ENCODE assay signal across 8 mouse cellular contexts in the genomic region with DNA sequence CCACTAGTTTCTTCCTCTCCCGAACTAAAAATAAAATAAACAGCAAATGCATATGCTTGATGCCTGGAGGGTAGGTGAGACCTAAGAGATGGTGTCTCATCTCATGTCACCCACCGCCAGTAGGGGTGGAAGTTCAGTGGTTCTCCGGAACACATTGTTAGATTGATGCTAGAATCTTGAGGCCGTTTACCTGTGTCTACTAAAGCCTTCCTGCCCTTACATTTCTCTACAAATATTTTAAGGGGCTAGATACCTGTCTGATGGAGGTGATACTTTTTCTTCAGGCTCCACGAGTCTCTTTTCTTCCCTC. TPM values are rescaled to one million over a fixed set of nuclear protein-coding genes. Genes with fewer than 3 reads are reported as not detected.
A peak's percentile ranks its signal among the peaks of the same experiment; 100 is the strongest.
DNase-seq lines count a peak whose midpoint lies in the region; ATAC-seq and TF ChIP-seq lines count a peak whose summit lies in the region.

No protein-coding gene starts in this region.

- no peaks in the 10 kb centered on the region for H3K9me3 ChIP-seq in lung, embryonic 15.5 days
- no peaks in the 10 kb centered on the region for H3K9me3 ChIP-seq in forebrain, embryonic 15.5 days
- H3K9me3 ChIP-seq in limb, embryonic 14.5 days (ENCODE audit: control insufficient read depth, low read length), result no peaks in the 10 kb centered on the region
- no peaks in the 10 kb centered on the region for H3K9me3 ChIP-seq in stomach, embryonic 15.5 days

- peaks cover 20% of the 10 kb centered on the region for H3K4me1 ChIP-seq in lung, embryonic 15.5 days
- peaks cover 39% of the 10 kb centered on the region for H3K4me1 ChIP-seq in forebrain, embryonic 15.5 days
- 0 out of 2 replicates have a peak, but pooled peaks cover 3% of the 10 kb centered on the region for H3K4me1 ChIP-seq in limb, embryonic 14.5 days (ENCODE audit: control insufficient read depth, insufficient read depth, low read length)
- peaks cover 4% of the 10 kb centered on the region; the same call in 1 of the 2 replicates for H3K4me1 ChIP-seq in stomach, embryonic 15.5 days

- DNase-seq in lung, postnatal 4 days, result no peak
- no peak for DNase-seq in limb, embryonic 14.5 days (ENCODE audit: low spot score)
- no peak for DNase-seq in right cerebral cortex, adult 18-20 months
- DNase-seq in c-Kit-positive CD71-positive TER-119-positive erythroid progenitor cells, embryonic 14.5 days (ENCODE audit: low spot score), result no peak
- no peak for DNase-seq in lung, adult 18-20 months

- no peak overlapping the region for H3K27ac ChIP-seq in lung, embryonic 15.5 days
- peak overlapping the region; percentile 95 for H3K27ac ChIP-seq in forebrain, embryonic 15.5 days (replicated peaks)
- no peak overlapping the region for H3K27ac ChIP-seq in limb, embryonic 14.5 days (replicated peaks; ENCODE audit: low read depth, low read length)
- H3K27ac ChIP-seq in stomach, embryonic 15.5 days, result no peak overlapping the region

- peak overlapping the region; percentile 78 for H3K4me3 ChIP-seq in lung, embryonic 15.5 days
- peak overlapping the region; percentile 79 for H3K4me3 ChIP-seq in forebrain, embryonic 15.5 days
- peak overlapping the region; percentile 65 for H3K4me3 ChIP-seq in limb, embryonic 14.5 days (replicated peaks; ENCODE audit: low read length)
- H3K4me3 ChIP-seq in stomach, embryonic 15.5 days (replicated peaks), result peak overlapping the region; percentile 76

- TF ChIP-seq POLR2A in limb, embryonic 14.5 days (IDR thresholded peaks at IDR 0.05; ENCODE audit: borderline replicate concordance, extremely low read depth, insufficient read depth, insufficient read length), result no peak

- H3K27me3 ChIP-seq in lung, embryonic 15.5 days, result peaks cover 5% of the 10 kb centered on the region; the same call in 1 of the 2 replicates
- H3K27me3 ChIP-seq in forebrain, embryonic 15.5 days, result no peaks in the 10 kb centered on the region
- H3K27me3 ChIP-seq in limb, embryonic 14.5 days (ENCODE audit: control insufficient read depth, insufficient read depth, low read length), result peaks cover 27% of the 10 kb centered on the region
- H3K27me3 ChIP-seq in stomach, embryonic 15.5 days (replicated peaks), result no peaks in the 10 kb centered on the region

- WGBS in lung, embryonic 15.5 days, result 37% methylated on average over 5 of the region's 5 CpGs
- 11% methylated on average over 5 of the region's 5 CpGs for WGBS in forebrain, embryonic 15.5 days
- WGBS in limb, embryonic 14.5 days, result 32% methylated on average over 5 of the region's 5 CpGs
- 43% methylated on average over 5 of the region's 5 CpGs for WGBS in stomach, embryonic 15.5 days

- no peak for ATAC-seq in lung, embryonic 15.5 days (ENCODE audit: borderline replicate concordance, extremely low read depth, low FRiP score, low TSS enrichment)
- ATAC-seq in forebrain, embryonic 15.5 days (replicated peaks), result no peak
- ATAC-seq in limb, embryonic 14.5 days (ENCODE audit: low FRiP score, low read depth), result no peak
- no peak for ATAC-seq in stomach, embryonic 15.5 days (ENCODE audit: insufficient read depth, low FRiP score, low read depth)

- 0 out of 2 replicates have a peak overlapping the region, but pooled peaks have one; percentile 72 for H3K9ac ChIP-seq in lung, embryonic 15.5 days
- peak overlapping the region; percentile 92 for H3K9ac ChIP-seq in forebrain, embryonic 15.5 days (replicated peaks)
- H3K9ac ChIP-seq in limb, embryonic 14.5 days (ENCODE audit: low read depth, low read length, severe bottlenecking), result no peak overlapping the region
- no peak overlapping the region for H3K9ac ChIP-seq in stomach, embryonic 15.5 days

- H3K4me2 ChIP-seq in lung, embryonic 15.5 days, result peak overlapping the region; percentile 97
- peak overlapping the region; percentile 85 for H3K4me2 ChIP-seq in forebrain, embryonic 15.5 days (replicated peaks)
- H3K4me2 ChIP-seq in limb, embryonic 14.5 days (replicated peaks; ENCODE audit: low read depth, low read length, severe bottlenecking), result peak overlapping the region; percentile 95
- H3K4me2 ChIP-seq in stomach, embryonic 15.5 days, result peak overlapping the region; percentile 85

- H3K36me3 ChIP-seq in lung, embryonic 15.5 days, result no peaks in the 10 kb centered on the region
- no peaks in the 10 kb centered on the region for H3K36me3 ChIP-seq in forebrain, embryonic 15.5 days
- no peaks in the 10 kb centered on the region for H3K36me3 ChIP-seq in limb, embryonic 14.5 days (ENCODE audit: control insufficient read depth, insufficient read depth, low read length)
- H3K36me3 ChIP-seq in stomach, embryonic 15.5 days, result no peaks in the 10 kb centered on the region

RNA-seq across cellular contexts. Expression of a gene that starts 1.8 kb away (rescaled TPM):
- polyA plus RNA-seq in lung, embryonic 15.5 days (2015; fragmentation: Nextera tagmentation; extraction: Ambion mirVana), result 8.3 and 9.8 TPM in 2 replicates
- 91.9 and 97.8 TPM in 2 replicates for polyA plus RNA-seq in forebrain, embryonic 15.5 days (2015; fragmentation: Nextera tagmentation; extraction: Ambion mirVana)
- polyA plus RNA-seq in limb, embryonic 14.5 days (2012; rRNA removed), result 5.4 and 5.5 TPM in 2 replicates
- polyA plus RNA-seq in limb, embryonic 14.5 days (2014; fragmentation: Nextera tagmentation; extraction: Ambion mirVana), result 9.6 TPM in 2 replicates
- polyA plus RNA-seq in stomach, embryonic 15.5 days (2015; fragmentation: Nextera tagmentation; extraction: Ambion mirVana), result 14.7 and 17.8 TPM in 2 replicates

Comparison
In these comparisons a context has a peak if more than half of its experiments do, and no peak if none do; other contexts are left out.
1. H3K9ac ChIP-seq: peak in lung, embryonic 15.5 days (single experiment) and forebrain, embryonic 15.5 days (single experiment); none in limb, embryonic 14.5 days (single experiment) and stomach, embryonic 15.5 days (single experiment).
2. Peak in every context shown above with its lines, with median percentiles within 50 percentile points of each other: H3K4me2 ChIP-seq and H3K4me3 ChIP-seq.